Mouse (Mus musculus) small intestine, adult 2 months (tissue): ENCODE measurements around the gene Tcf15.

Experiments
- CTCF ChIP-seq: fragments of 200-500 bp; IDR thresholded peaks from 2 replicates; pipeline ENCODE4 v1.5.1; 2012; ENCODE audit warnings: low read depth, mild to moderate bottlenecking, control low read depth, inconsistent platforms, low read length, moderate library complexity, mixed read lengths; ENCODE audit not compliant: insufficient replicate concordance, insufficient read length; ENCODE audit errors: extremely low read depth
- POLR2A ChIP-seq: fragments of 200-500 bp; IDR thresholded peaks from 2 replicates; pipeline ENCODE4 v1.6.1; 2012; ENCODE audit warnings: low read depth, mild to moderate bottlenecking, control low read depth, inconsistent platforms, low read length, moderate library complexity

- TF ChIP-seq CTCF (no peak), POLR2A (no peak)
These were observed 33.3 kb downstream of the Tcf15 start for GRCm38 (mm10) chr2:152176659-152177058.
